8 mouse cellular contexts compared by ENCODE assay signal in genomic region chr5:143463671-143464070, GRCm38 (mm10). TPM values are rescaled to one million over a fixed set of nuclear protein-coding genes. Genes with fewer than 3 reads are reported as not detected.
DNase-seq lines count a peak whose midpoint lies in the region; ATAC-seq and TF ChIP-seq lines count a peak whose summit lies in the region.

No protein-coding gene starts in this region.

- 82% methylated on average over 11 of the region's 11 CpGs for WGBS in lung, embryonic 15.5 days
- WGBS in forebrain, embryonic 12.5 days, result 79% methylated on average over 11 of the region's 11 CpGs
- WGBS in limb, embryonic 12.5 days, result 70% methylated on average over 11 of the region's 11 CpGs
- 40% methylated on average over 11 of the region's 11 CpGs for WGBS in small intestine, adult 2 months

- H3K9me3 ChIP-seq in lung, embryonic 15.5 days, result no peaks in the 10 kb centered on the region
- H3K9me3 ChIP-seq in forebrain, embryonic 12.5 days, result no peaks in the 10 kb centered on the region
- no peaks in the 10 kb centered on the region for H3K9me3 ChIP-seq in limb, embryonic 12.5 days

- H3K36me3 ChIP-seq in lung, embryonic 15.5 days, result no peaks in the 10 kb centered on the region
- peaks cover 16% of the 10 kb centered on the region for H3K36me3 ChIP-seq in forebrain, embryonic 12.5 days (replicated peaks)
- H3K36me3 ChIP-seq in limb, embryonic 12.5 days, result peaks cover 17% of the 10 kb centered on the region
- H3K36me3 ChIP-seq in small intestine, adult 2 months (ENCODE audit: control insufficient read depth, insufficient read depth, low read length), result peaks cover 15% of the 10 kb centered on the region

- H3K27ac ChIP-seq in lung, embryonic 15.5 days, result 0 out of 2 replicates have a peak overlapping the region, but pooled peaks have one; percentile 13
- H3K27ac ChIP-seq in forebrain, embryonic 12.5 days, result no peak overlapping the region
- no peak overlapping the region for H3K27ac ChIP-seq in limb, embryonic 12.5 days
- peak overlapping the region; percentile 18 for H3K27ac ChIP-seq in small intestine, adult 2 months (ENCODE audit: insufficient read depth, low read depth, low read length)

- no peak for ATAC-seq in lung, embryonic 15.5 days (ENCODE audit: borderline replicate concordance, extremely low read depth, low FRiP score, low TSS enrichment)
- ATAC-seq in forebrain, embryonic 12.5 days (ENCODE audit: low FRiP score), result no peak
- ATAC-seq in limb, embryonic 12.5 days (ENCODE audit: insufficient number of reproducible peaks, insufficient read depth, low FRiP score, low TSS enrichment, low read depth), result no peak

- peak overlapping the region; percentile 75 for H3K4me2 ChIP-seq in lung, embryonic 15.5 days
- H3K4me2 ChIP-seq in forebrain, embryonic 12.5 days, result peak overlapping the region; percentile 85
- peak overlapping the region; percentile 86 for H3K4me2 ChIP-seq in limb, embryonic 12.5 days

- H3K4me3 ChIP-seq in lung, embryonic 15.5 days, result peak overlapping the region; percentile 67
- H3K4me3 ChIP-seq in forebrain, embryonic 12.5 days (replicated peaks), result peak overlapping the region; percentile 75
- peak overlapping the region; percentile 73 for H3K4me3 ChIP-seq in limb, embryonic 12.5 days (replicated peaks)
- H3K4me3 ChIP-seq in small intestine, adult 2 months (ENCODE audit: low read depth, low read length), result peak overlapping the region; percentile 29

- 0 out of 2 replicates have a peak, but pooled peaks have one; percentile 22 for TF ChIP-seq POLR2A in small intestine, adult 2 months (IDR thresholded peaks at IDR 0.05; ENCODE audit: low read depth, low read length)

- peak overlapping the region; percentile 55 for H3K9ac ChIP-seq in lung, embryonic 15.5 days
- H3K9ac ChIP-seq in forebrain, embryonic 12.5 days, result peak overlapping the region; percentile 76
- H3K9ac ChIP-seq in limb, embryonic 12.5 days (replicated peaks), result peak overlapping the region; percentile 72; the same call in 1 of the 2 replicates

- DNase-seq in lung, postnatal 4 days, result no peak
- no peak for DNase-seq in embryo, embryonic 9.5 days (ENCODE audit: extremely low spot score)
- DNase-seq in thymus, postnatal 0 days (ENCODE audit: low spot score), result no peak
- no peak for DNase-seq in retina, embryonic 14.5 days (ENCODE audit: low spot score)

- peaks cover 18% of the 10 kb centered on the region for H3K4me1 ChIP-seq in lung, embryonic 15.5 days
- H3K4me1 ChIP-seq in forebrain, embryonic 12.5 days, result peaks cover 19% of the 10 kb centered on the region
- H3K4me1 ChIP-seq in limb, embryonic 12.5 days (replicated peaks), result peaks cover 12% of the 10 kb centered on the region; the same call in 1 of the 2 replicates
- H3K4me1 ChIP-seq in small intestine, adult 2 months (ENCODE audit: control insufficient read depth, insufficient read depth, insufficient read length, low read length), result peaks cover 16% of the 10 kb centered on the region; the same call in 1 of the 2 replicates

- H3K27me3 ChIP-seq in lung, embryonic 15.5 days, result no peaks in the 10 kb centered on the region
- H3K27me3 ChIP-seq in forebrain, embryonic 12.5 days, result no peaks in the 10 kb centered on the region
- H3K27me3 ChIP-seq in limb, embryonic 12.5 days, result peaks cover 4% of the 10 kb centered on the region; the same call in 1 of the 2 replicates
- H3K27me3 ChIP-seq in small intestine, adult 2 months (ENCODE audit: control insufficient read depth, insufficient read depth, low read length), result no peaks in the 10 kb centered on the region

- no peak for TF ChIP-seq CTCF in small intestine, adult 2 months (IDR thresholded peaks at IDR 0.05; ENCODE audit: extremely low read depth, insufficient read length, insufficient replicate concordance, low read depth, low read length)

RNA-seq across cellular contexts. Expression of gene Daglb, which starts 0.7 kb away (rescaled TPM):
- 7.9 and 8.1 TPM in 2 replicates for polyA plus RNA-seq in lung, embryonic 15.5 days (2015; fragmentation: Nextera tagmentation; extraction: Ambion mirVana)
- polyA plus RNA-seq in forebrain, embryonic 12.5 days (2016; fragmentation: Nextera tagmentation; extraction: Ambion mirVana), result 13.0 and 13.8 TPM in 2 replicates
- 10.5 and 11.1 TPM in 2 replicates for polyA plus RNA-seq in limb, embryonic 12.5 days (2016; fragmentation: Nextera tagmentation; extraction: Ambion mirVana)
- polyA plus RNA-seq in small intestine, adult 2 months (2012; rRNA removed), result 9.8 and 12.7 TPM in 2 replicates
- polyA plus RNA-seq in thymus, postnatal 0 days (2015; fragmentation: Nextera tagmentation; extraction: Ambion mirVana), result 4.5 and 4.7 TPM in 2 replicates

Comparison
In these comparisons a context has a peak if more than half of its experiments do, and no peak if none do; other contexts are left out.
1. H3K27ac ChIP-seq: peak in lung, embryonic 15.5 days (single experiment) and small intestine, adult 2 months (single experiment); none in forebrain, embryonic 12.5 days (single experiment) and limb, embryonic 12.5 days (single experiment).
2. Peak in every context shown above with its lines, with median percentiles within 50 percentile points of each other: H3K4me2 ChIP-seq, H3K4me3 ChIP-seq and H3K9ac ChIP-seq.